Mouse (Mus musculus) thymus, adult 2 months (tissue): ENCODE measurements at regions not wholly inside any gene's neighbourhood (a gene's known extent, or its start where the extent isn't known, plus 50 kb on each side); places are given as distances from the start of the nearest gene placed in this dataset.

Experiments used
- CTCF ChIP-seq: fragments of 200-500 bp; IDR thresholded peaks from 2 replicates; pipeline ENCODE4 v1.5.1; 2012; ENCODE audit warnings: mild to moderate bottlenecking, control low read depth, low read length, moderate library complexity, borderline replicate concordance; ENCODE audit not compliant: control insufficient read depth, poor library complexity, insufficient read depth; ENCODE audit errors: extremely low read depth
- POLR2A ChIP-seq: fragments of 200-500 bp; IDR thresholded peaks from 2 replicates; pipeline ENCODE4 v1.6.1; 2012; ENCODE audit warnings: mild to moderate bottlenecking, low read length, control low read depth, moderate library complexity; ENCODE audit not compliant: control insufficient read depth, poor library complexity, insufficient read depth; ENCODE audit errors: extremely low read depth

DNA sequence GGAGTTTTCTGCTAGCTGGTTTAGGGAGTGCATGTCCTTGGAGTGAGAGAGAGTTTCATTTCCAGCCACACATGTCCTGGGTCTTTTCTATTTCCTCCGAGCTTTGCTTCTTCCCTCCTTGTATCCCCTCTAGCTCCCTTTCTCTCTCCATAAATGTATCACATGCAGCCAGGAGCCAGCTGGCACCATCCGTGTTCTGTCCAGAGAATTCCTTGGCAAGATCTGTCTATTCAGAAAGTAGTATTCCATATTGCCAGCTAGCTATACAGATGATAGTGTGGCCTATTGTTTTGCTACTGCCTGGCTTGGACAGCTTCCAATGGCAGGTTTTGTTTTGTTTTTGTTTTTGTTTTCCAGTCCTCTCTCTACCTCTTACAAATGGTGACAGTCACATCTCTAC lies 195.3 kb downstream of the Wdr11 start:
- TF ChIP-seq CTCF = no peak
- no peak for TF ChIP-seq POLR2A
